Mouse (Mus musculus): ENCODE results near the gene Olfr307.
"Not testable (repeated sequence)": the region's sequence is repeated elsewhere in the genome, so short reads cannot be mapped to it uniquely, and the experiment has no call there.

Olfr307 gene

GRCm38 (mm10) chr7:86337486-86337885 is at the start of gene Olfr307:
TSS of gene Olfr307 (minus strand) at chr7:86337586.
- no peak for DNase-seq

GRCm38 (mm10) chr7:86386558-86386957 is 49.2 kb upstream of the Olfr307 start, which contains the start of gene Olfr304:
TSS of gene Olfr304 (minus strand) at chr7:86386658.
- no peak for DNase-seq

GRCm38 (mm10) chr7:86385769-86386168 is 48.4 kb upstream of the Olfr307 start:
- no peak for DNase-seq

- no peak for DNase-seq
Observed at GRCm38 (mm10) chr7:86366828-86367227, 29.4 kb upstream of the Olfr307 start, which contains the start of gene Olfr305. TSS of gene Olfr305 (minus strand) at chr7:86366928.

GRCm38 (mm10) chr7:86346296-86346695 is 8.9 kb upstream of the Olfr307 start:
- DNase-seq: not testable (repeated sequence)

GRCm38 (mm10) chr7:86344253-86344652 is 6.9 kb upstream of the Olfr307 start:
- no peak for DNase-seq

GRCm38 (mm10) chr7:86342881-86343565 is 5.6 kb upstream of the Olfr307 start:
- no peak for DNase-seq

- no peak for DNase-seq
Observed at GRCm38 (mm10) chr7:86325530-86325929, 11.9 kb downstream of the Olfr307 start, which contains the start of gene Olfr308. TSS of gene Olfr308 (minus strand) at chr7:86325630.

GRCm38 (mm10) chr7:86321323-86321722 is 16.1 kb downstream of the Olfr307 start:
- no peak for DNase-seq

GRCm38 (mm10) chr7:86313608-86314007 is 23.8 kb downstream of the Olfr307 start, which contains the start of gene Olfr309:
TSS of gene Olfr309 (minus strand) at chr7:86313708.
- no peak for DNase-seq
